Mouse (Mus musculus) kidney, embryonic 14.5 days (tissue): Measurements from ENCODE around the gene Hist1h3c. TPM values are rescaled to one million over a fixed set of nuclear protein-coding genes. Genes with fewer than 3 reads are reported as not detected.

Experiments used
- ATAC-seq: fragments of 200-750 bp; cut with Nextera tagmentation; 2 replicates; pipeline ENCODE4 v1.8.0; 2017; ENCODE audit warnings: moderate number of reproducible peaks, mild to moderate bottlenecking, moderate TSS enrichment, moderate library complexity; ENCODE audit not compliant: low FRiP score, low TSS enrichment
- H3K27ac ChIP-seq: fragments of 300-500 bp; sonication (generic); 2 replicates; pipeline ENCODE4 v1.5.1; 2014; ENCODE audit warnings: low read depth, mild to moderate bottlenecking, low read length, moderate library complexity, mixed read lengths
- H3K27me3 ChIP-seq: fragments of 300-500 bp; sonication (generic); 2 replicates; pipeline ENCODE4 v1.6.1; 2014; ENCODE audit warnings: mild to moderate bottlenecking, low read length; ENCODE audit not compliant: control insufficient read depth, insufficient read depth
- H3K36me3 ChIP-seq: fragments of 300-500 bp; sonication (generic); 2 replicates; pipeline ENCODE4 v1.6.1; 2014; ENCODE audit warnings: low read length, mixed read lengths; ENCODE audit not compliant: control insufficient read depth, insufficient read depth
- H3K4me1 ChIP-seq: fragments of 300-500 bp; sonication (generic); 2 replicates; pipeline ENCODE4 v1.6.1; 2014; ENCODE audit warnings: low read length, mixed read lengths; ENCODE audit not compliant: control insufficient read depth, insufficient read depth
- H3K4me2 ChIP-seq: fragments of 300-500 bp; sonication (generic); replicated peaks from 2 replicates; pipeline ENCODE4 v1.6.1; 2014; ENCODE audit warnings: low read depth, mild to moderate bottlenecking, low read length
- H3K4me3 ChIP-seq: fragments of 300-500 bp; sonication (generic); 2 replicates; pipeline ENCODE4 v1.5.1; 2014; ENCODE audit warnings: mild to moderate bottlenecking, low read length
- H3K9ac ChIP-seq: fragments of 300-500 bp; sonication (generic); 2 replicates; pipeline ENCODE4 v1.6.1; 2014; ENCODE audit warnings: low read depth, mild to moderate bottlenecking, low read length, moderate library complexity
- H3K9me3 ChIP-seq: fragments of 300-500 bp; sonication (generic); 2 replicates; pipeline ENCODE4 v1.6.1; 2016; ENCODE audit warnings: low read length; ENCODE audit not compliant: control insufficient read depth
- WGBS: fragments of 180-500 bp; shearing (Covaris S2); extraction: QIAGEN DNeasy Blood & Tissue Kit; methylation state at CpG from one replicate; pipeline ENCODE4 v1.1.7; 2014; 5-methylcytosine and 5-hydroxymethylcytosine counted together
- polyA plus RNA-seq: library from polyadenylated mRNA; unstranded; fragments of >200 nt; fragmentation: Nextera tagmentation; extraction: Ambion mirVana; gene quantifications from 2 replicates; pipeline ENCODE4 v1.2.1, GENCODE M21; 2014

Gene Hist1h3c
- polyA plus RNA-seq, 1 experiment from 2014 or later: 12.7 TPM

DNA sequence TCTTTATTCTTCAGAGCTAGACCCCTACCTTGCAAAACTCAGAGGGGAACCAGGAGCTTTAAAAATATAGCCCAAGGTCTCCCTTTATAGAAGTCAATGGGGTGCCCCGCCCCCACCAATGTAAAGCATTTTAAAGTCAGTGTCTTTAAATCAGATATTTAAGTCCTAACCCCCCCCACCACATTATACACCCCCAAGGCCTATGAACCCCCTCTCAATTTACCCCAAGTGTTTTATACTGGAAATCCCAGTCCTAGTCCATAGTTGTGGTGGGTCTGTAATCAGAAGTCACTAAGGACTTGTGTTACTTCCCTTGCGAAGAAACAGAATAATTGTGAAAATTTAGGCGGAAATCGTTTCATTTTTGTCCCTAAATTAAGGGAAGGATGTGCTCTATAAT, 7.4 kb downstream of the Hist1h3c start:
- H3K4me1 ChIP-seq: peaks cover 7% of the 10 kb centered on the region; the same call in 1 of the 2 replicates
- H3K36me3 ChIP-seq: no peaks in the 10 kb centered on the region
- 27% methylated on average over 4 of the region's 4 CpGs for WGBS
- peak overlapping the region; percentile 72 for H3K4me2 ChIP-seq
- no peaks in the 10 kb centered on the region for H3K27me3 ChIP-seq
- no peak for ATAC-seq
- no peaks in the 10 kb centered on the region for H3K9me3 ChIP-seq
- peak overlapping the region; percentile 99 for H3K27ac ChIP-seq
- H3K9ac ChIP-seq: peak overlapping the region; percentile 74
- peak overlapping the region; percentile 51; the same call in 1 of the 2 replicates for H3K4me3 ChIP-seq

DNA sequence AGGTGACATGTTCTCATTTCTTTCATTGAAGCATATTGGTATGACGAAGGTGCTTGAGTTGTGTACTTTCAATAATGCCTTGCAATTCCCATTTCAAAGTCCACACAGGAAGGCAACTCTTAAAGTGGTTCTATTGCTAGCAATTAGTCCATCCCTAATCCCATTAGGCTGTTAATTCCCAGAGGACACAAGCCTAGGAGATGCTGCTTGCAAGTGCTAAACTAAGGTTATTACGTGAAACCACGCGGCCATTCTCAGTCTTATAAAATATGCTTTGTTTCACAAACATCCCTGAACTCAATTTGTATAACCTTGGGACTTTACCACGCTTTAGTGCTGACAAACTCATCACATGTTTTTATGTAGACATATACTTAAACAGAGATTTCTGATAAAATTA, 8.3 kb downstream of the Hist1h3c start:
- no peak overlapping the region for H3K27ac ChIP-seq
- no peak overlapping the region for H3K4me2 ChIP-seq
- H3K27me3 ChIP-seq: no peaks in the 10 kb centered on the region
- 79% methylated on average over 5 of the region's 5 CpGs for WGBS
- ATAC-seq: no peak
- no peaks in the 10 kb centered on the region for H3K36me3 ChIP-seq
- no peak overlapping the region for H3K9ac ChIP-seq
- H3K9me3 ChIP-seq: no peaks in the 10 kb centered on the region
- H3K4me3 ChIP-seq: no peak overlapping the region
- peaks cover 7% of the 10 kb centered on the region; the same call in 1 of the 2 replicates for H3K4me1 ChIP-seq

DNA sequence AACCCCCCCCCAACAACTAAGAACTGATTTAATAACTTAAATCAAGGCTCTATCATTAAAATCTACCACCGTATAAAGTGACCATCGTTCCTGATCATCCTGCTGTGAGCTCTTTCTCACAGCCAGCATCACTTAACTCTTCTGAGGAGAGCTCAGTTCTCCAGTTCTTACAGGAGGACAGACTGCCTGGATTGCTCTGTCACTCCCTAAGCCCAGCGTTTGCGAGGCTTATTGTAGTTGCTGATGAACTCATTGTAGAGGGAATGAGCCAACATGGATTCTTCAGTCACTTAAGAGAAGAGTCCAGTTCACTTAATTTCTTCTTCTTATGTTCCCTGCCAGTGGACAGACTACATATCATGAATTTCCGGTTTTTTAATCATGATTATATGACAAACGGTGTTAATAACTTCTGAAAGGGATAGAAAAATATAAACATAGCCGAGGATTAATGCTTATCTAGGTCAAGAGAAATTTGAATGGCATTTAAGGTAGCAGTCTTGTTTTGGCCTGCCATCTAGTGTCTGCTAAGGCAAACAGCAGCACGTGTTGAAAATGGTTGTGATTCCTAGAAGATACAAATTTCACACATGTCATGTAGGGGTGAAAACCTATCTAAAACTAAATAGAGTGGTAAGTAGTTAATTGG, 13.1 kb downstream of the Hist1h3c start:
- no peak overlapping the region for H3K9ac ChIP-seq
- no peaks in the 10 kb centered on the region for H3K27me3 ChIP-seq
- H3K27ac ChIP-seq: no peak overlapping the region
- peaks cover 5% of the 10 kb centered on the region; the same call in 1 of the 2 replicates for H3K4me1 ChIP-seq
- no peak overlapping the region for H3K4me3 ChIP-seq
- whole genome bisulfite sequencing: 23% methylated on average over 8 of the region's 8 CpGs
- no peaks in the 10 kb centered on the region for H3K9me3 ChIP-seq
- H3K36me3 ChIP-seq: no peaks in the 10 kb centered on the region
- no peak overlapping the region for H3K4me2 ChIP-seq
- ATAC-seq: no peak

DNA sequence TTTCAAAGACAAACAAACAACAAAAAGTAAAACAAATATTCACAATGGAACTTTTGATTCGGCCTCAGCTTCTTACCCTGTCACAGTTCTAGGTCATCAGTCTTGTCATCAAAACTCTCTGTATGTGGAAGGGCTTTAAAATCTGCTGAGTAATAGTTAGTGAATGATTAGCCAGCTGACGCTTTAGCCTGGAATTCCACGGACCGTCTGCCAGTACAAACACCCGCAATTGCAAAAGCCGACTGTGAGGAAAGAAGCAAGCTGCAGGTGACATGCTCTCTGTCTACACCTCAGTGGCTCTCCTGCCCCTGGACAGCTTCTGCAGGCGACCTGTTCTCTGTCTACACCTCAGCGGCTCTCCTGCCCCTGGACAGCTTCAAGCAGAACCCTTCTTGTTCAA, 14.9 kb downstream of the Hist1h3c start:
- H3K4me1 ChIP-seq: peaks cover 5% of the 10 kb centered on the region; the same call in 1 of the 2 replicates
- 0 out of 2 replicates have a peak, but pooled peaks have one; percentile 38 for ATAC-seq
- no peaks in the 10 kb centered on the region for H3K9me3 ChIP-seq
- no peak overlapping the region for H3K4me3 ChIP-seq
- H3K9ac ChIP-seq: no peak overlapping the region
- no peaks in the 10 kb centered on the region for H3K27me3 ChIP-seq
- H3K27ac ChIP-seq: no peak overlapping the region
- no peak overlapping the region for H3K4me2 ChIP-seq
- WGBS: 32% methylated on average over 8 of the region's 8 CpGs
- no peaks in the 10 kb centered on the region for H3K36me3 ChIP-seq

DNA sequence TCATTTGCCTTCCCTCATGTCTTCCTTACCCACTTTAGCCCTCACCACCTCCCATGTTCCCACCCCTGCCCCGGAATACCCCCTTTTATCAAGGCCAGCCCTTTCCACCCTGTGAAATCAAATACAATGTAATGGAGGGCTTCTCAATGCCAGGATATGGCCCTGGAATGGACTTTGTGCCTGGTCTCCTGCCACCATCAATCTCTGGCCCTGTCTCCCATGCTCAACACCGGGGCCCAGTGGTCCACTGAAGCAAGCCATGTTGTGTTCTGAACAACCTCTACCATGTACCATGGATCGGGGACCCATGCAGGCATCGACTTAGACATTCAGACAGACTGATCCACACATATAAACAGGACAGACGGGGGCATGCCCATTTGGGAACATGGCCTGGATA, 15.7 kb downstream of the Hist1h3c start:
- H3K9me3 ChIP-seq: no peaks in the 10 kb centered on the region
- H3K9ac ChIP-seq: no peak overlapping the region
- no peak overlapping the region for H3K27ac ChIP-seq
- H3K4me3 ChIP-seq: no peak overlapping the region
- no peak for ATAC-seq
- no peaks in the 10 kb centered on the region for H3K36me3 ChIP-seq
- WGBS: 94% methylated on average over 5 of the region's 5 CpGs
- H3K27me3 ChIP-seq: no peaks in the 10 kb centered on the region
- no peak overlapping the region for H3K4me2 ChIP-seq
- peaks cover 5% of the 10 kb centered on the region; the same call in 1 of the 2 replicates for H3K4me1 ChIP-seq

DNA sequence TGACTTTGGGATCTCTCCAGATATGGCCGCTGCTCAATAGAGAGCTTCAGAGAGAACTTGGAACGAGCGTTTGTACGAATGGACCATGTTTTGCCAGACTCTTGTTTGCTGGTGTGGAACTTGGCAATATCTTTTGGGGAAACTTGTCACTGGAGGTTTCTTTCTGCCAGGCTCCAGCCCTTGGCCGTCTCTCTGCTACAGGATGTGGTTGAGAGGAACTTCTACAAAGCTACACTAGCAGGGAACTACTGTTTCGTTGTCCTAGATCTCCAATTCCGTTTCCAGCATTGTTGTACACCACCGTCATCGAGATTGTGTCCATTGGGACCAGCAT, 16.2 kb downstream of the Hist1h3c start:
- ATAC-seq: no peak
- peaks cover 5% of the 10 kb centered on the region; the same call in 1 of the 2 replicates for H3K4me1 ChIP-seq
- no peaks in the 10 kb centered on the region for H3K27me3 ChIP-seq
- H3K9ac ChIP-seq: no peak overlapping the region
- 90% methylated on average over 9 of the region's 9 CpGs for WGBS
- H3K9me3 ChIP-seq: no peaks in the 10 kb centered on the region
- no peaks in the 10 kb centered on the region for H3K36me3 ChIP-seq
- no peak overlapping the region for H3K4me2 ChIP-seq
- no peak overlapping the region for H3K4me3 ChIP-seq
- H3K27ac ChIP-seq: no peak overlapping the region

DNA sequence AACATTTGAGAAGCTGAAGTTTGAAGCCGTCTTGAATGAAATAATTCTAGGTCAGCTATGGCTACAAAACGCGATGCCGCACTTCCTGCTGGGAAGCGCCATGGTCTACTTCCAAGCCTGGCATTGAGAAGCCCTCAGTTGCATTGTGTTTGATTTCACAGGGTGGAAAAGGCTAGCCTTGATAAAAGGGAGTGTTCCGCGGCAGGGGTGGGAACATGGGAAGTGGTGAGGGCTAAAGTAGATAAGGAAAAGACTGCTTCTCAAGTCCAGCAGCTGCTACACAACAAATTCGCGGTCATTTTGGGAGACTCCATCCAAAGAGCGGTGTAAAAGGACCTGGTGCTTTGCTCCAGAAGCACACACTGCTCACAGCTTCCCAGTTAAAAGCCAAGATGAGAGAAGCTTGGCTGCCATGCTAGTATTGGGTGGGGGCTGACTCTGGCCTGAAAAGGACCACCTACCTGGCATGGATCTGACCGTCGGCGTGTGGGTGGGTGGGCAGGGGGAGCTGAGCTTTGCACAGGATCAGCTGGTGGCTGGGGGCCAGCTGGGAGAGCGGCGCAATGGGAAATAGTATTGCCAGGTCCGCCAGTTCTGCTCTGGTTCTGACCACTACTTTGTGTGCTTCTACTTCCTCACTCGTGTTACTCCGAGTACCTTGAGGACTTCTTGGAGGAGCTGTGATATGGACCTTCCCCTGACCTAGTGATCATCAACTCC, 16.8 kb downstream of the Hist1h3c start:
- Histone ChIP-seq H3K4me3 (no peak overlapping the region), H3K9me3 (no peaks in the 10 kb centered on the region), H3K9ac (no peak overlapping the region), H3K36me3 (no peaks in the 10 kb centered on the region), H3K27ac (no peak overlapping the region), H3K4me2 (no peak overlapping the region), H3K27me3 (no peaks in the 10 kb centered on the region), H3K4me1 (peaks cover 5% of the 10 kb centered on the region; the same call in 1 of the 2 replicates)
- ATAC-seq: no peak
- WGBS: 91% methylated on average over 18 of the region's 18 CpGs

DNA sequence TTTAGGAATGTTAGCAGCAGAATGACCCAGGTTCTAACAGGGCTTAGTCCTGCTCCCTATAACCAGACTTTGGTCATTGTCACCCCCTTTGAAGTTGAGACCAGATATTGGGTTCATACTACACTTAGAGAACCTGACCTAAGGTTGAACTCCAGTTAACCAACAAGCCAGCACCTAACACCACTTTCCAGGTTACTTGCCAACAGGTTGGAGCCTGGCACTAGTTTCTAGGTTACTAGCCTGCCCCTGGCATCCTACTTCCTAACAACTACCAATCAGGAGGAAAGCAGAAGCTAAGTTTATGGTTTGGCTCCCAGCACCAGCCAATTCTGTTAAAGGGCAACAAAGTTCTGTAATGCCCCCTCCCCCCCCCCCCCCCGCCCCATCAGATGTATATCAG, 20.2 kb downstream of the Hist1h3c start:
- Histone ChIP-seq H3K27ac (no peak overlapping the region), H3K9ac (no peak overlapping the region), H3K4me1 (no peaks in the 10 kb centered on the region), H3K4me3 (no peak overlapping the region), H3K4me2 (no peak overlapping the region), H3K36me3 (no peaks in the 10 kb centered on the region), H3K27me3 (no peaks in the 10 kb centered on the region), H3K9me3 (no peaks in the 10 kb centered on the region)
- ATAC-seq: no peak
- WGBS: 60% methylated on average over 1 of the region's 1 CpGs

DNA sequence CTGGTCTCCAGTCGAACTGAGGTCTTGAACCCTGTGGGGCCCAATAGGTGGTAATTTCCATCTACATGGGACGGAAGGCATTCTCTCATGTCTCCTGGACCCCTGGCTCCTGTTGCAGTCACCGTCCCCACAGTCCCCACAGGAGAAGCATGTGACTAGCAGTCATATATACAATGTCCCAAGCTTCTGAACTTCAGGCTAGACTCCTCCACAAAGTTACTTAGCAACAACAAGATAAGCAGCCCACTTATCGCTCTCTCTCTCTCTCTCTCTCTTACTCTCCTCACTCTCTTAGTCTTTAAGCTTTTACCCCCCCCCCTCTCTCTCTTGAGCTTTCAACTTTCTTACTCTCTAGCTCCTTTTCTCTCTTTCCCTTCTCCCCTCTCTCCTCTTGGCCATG, 21.2 kb downstream of the Hist1h3c start:
- Histone ChIP-seq H3K4me2 (no peak overlapping the region), H3K9ac (no peak overlapping the region), H3K36me3 (no peaks in the 10 kb centered on the region), H3K9me3 (no peaks in the 10 kb centered on the region), H3K27me3 (no peaks in the 10 kb centered on the region), H3K27ac (no peak overlapping the region), H3K4me3 (no peak overlapping the region), H3K4me1 (no peaks in the 10 kb centered on the region)
- no peak for ATAC-seq
- WGBS: 71% methylated on average over 4 of the region's 4 CpGs
